Mouse (Mus musculus) large intestine, adult 2 months (tissue): ENCODE measurements at regions not wholly inside any gene's neighbourhood (a gene's known extent, or its start where the extent isn't known, plus 50 kb on each side); places are given as distances from the start of the nearest gene placed in this dataset.

ENCODE experiments used
- DNase-seq: peaks from one replicate; pipeline ENCODE4 v3.0.0-alpha.2; 2012; ENCODE audit warnings: low read depth, low spot score
- WGBS: fragments of 180-500 bp; shearing (Covaris S2); methylation state at CpG from one replicate; pipeline ENCODE4 v1.1.7; 2018; 5-methylcytosine and 5-hydroxymethylcytosine counted together

DNA sequence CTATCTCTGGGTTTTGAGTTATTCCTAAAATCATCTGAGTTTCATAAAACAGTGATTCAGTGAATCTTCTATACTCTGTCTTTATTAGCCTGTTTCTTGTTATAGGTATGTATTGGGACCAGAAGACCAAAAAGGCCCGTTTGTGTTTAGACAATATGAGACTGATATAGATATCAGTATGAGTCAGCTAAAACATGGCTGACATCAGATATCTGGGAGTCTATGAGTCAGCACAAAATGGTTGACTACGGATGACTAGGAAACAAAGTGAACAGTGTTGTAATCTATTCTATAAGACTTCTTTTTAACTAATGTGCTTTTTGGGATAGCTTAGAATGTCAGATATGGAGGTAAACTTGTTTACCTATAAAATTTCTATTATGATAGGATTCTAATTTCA, 305.2 kb upstream of the Epha4 start:
- DNase-seq = no peak

DNA sequence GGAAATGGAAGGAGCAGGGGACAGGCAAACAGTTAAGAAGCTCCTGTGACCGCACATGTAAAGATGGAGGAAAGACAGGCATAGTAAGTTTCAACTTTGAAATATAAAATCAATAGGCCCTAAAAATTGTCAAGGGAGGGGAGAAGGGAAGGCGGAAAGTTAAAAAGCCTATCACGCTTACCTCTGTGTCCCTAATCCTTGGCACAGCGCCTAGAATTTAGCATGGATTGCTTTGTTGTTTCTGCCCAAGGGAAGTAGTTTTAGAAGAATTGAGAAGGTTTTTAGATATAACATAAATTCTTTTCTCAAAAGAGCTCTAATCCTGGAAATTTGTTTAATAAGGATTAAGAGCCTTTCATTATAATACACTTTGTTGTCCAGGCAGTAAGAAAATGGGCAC, 300.6 kb upstream of the Epha4 start:
- DNase-seq = no peak
- WGBS = 81% methylated on average over 4 of the region's 4 CpGs

More for the DNA sequence above, 305.2 kb upstream of the Epha4 start:
- 75% methylated on average over 2 of the region's 2 CpGs for WGBS

DNA sequence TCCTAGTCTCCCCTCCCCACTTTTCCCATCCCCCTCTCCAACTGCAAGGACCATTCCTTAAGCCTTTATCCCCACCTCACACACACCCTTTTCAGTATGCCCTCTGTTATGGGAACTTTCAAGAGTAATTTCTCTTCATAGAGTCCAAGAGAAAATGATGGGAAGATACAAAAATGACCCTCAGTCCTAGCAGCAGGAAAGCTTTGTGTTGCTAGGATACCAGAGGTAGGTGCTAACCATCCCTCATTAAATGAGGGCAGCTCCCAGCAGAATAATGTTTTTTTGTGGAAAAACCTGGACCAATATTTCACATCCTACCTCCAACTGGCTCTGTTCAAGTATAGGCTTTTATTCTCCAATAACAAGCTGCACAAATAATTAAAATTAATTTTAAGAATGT, 296.7 kb upstream of the Epha4 start:
- no peak for DNase-seq

DNA sequence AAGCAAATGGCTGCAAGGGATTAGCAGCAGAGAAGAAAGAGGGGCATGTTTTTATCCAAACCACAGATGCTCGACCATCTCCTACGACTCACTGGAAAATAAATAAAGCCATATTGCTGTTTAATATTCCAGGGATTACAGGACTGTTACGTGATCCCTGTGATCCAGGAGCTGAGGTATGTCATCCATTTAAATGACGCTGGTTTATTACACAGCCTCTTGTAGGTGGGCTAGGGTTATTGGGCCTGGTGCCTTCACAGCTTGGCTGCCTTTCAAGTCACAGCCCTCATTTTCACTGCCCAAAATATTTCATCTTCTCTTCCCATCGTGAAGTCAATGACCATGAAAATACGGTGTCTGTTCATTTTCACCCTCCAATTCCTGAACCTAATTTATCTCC, 276.1 kb upstream of the Epha4 start:
- WGBS = 63% methylated on average over 6 of the region's 6 CpGs

DNA sequence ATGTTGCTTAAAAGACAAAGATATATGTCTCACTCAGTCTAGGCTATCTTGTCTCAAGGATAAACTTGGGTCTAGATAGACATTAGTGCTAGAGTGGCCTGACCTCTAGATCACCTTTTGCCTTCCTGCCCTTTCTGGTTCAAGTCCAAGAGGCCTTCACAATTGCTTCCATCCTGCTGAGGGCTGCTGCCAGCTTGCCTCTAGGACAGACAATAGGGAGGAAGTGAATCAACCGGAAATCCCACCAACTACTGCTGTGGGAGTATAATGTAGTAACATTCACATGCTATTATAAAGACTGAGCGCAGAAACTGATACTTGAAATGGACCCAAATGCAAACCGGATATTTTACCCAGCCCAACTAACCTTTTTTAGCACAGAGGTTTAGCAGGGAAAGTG, 239.4 kb upstream of the Epha4 start:
- no peak for DNase-seq
- 89% methylated on average over 3 of the region's 3 CpGs for WGBS

More for the DNA sequence above, 276.1 kb upstream of the Epha4 start:
- no peak for DNase-seq

- DNase-seq = no peak
- WGBS = 61% methylated on average over 2 of the region's 2 CpGs
Measured at GRCm38 (mm10) chr1:77748483-77749465, 233.9 kb upstream of the Epha4 start.

DNA sequence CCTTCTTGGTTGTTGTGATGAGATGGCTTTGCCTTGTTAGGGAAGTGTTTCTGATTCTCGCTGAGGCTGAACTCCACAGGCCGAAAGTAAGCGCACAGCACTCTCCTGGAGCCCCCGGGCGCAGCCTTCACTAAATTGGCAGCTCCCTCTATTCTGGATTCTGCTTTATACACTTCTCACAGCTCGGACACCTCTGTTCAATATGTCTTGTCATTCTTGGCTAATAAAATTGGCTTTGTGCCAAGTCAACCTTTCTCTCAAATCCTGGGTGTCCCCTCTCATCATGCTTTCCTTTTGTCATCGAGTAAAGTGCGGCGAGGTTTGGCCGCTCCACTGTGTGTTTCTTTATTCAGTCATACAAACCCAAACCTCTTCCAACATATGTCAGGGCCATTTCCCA, 217.2 kb upstream of the Epha4 start:
- DNase-seq = no peak
- 86% methylated on average over 10 of the region's 10 CpGs for WGBS

DNA sequence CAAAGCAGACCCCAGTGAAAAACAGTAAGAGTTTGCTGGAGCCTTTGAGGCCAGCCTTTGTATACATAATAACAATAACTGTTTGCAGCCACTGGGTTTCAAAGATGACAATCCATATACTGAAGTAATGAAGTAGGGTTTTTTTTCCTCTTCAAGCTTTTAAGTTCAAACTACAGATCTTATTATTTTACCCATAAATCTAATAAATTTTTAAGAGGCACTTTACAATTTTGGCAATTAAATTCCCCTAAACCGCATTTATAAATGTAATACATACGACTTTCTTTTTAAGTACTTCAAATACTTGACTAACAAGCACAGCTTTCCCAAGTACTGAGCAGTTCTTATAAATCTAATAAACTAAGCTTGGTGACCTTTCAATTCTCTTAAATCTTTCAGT, 212.7 kb upstream of the Epha4 start:
- WGBS = 63% methylated on average over 2 of the region's 2 CpGs
- DNase-seq = no peak

DNA sequence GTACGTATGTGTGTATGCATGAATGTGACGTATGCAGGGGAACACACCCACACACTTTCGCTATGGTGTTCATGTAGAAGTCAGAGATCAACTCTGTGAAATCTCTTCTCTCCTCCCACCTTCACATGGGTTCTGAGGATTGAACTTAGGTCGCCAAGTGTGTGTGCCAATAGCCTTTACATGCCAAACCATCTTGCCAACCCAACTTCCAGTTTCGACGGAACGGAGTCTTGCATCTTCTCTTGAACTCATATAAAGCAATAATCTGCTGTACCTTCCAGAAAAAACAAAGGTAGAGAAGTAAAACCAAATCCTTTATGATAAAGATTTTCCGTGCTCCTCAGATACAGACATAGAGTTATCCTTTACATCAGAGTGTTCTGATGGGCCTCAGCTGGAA, 208.4 kb upstream of the Epha4 start:
- 86% methylated on average over 8 of the region's 8 CpGs for WGBS
- no peak for DNase-seq

- WGBS = 93% methylated on average over 1 of the region's 1 CpGs
- DNase-seq = no peak
Measured at GRCm38 (mm10) chr1:77720859-77721258, 206.0 kb upstream of the Epha4 start.

DNA sequence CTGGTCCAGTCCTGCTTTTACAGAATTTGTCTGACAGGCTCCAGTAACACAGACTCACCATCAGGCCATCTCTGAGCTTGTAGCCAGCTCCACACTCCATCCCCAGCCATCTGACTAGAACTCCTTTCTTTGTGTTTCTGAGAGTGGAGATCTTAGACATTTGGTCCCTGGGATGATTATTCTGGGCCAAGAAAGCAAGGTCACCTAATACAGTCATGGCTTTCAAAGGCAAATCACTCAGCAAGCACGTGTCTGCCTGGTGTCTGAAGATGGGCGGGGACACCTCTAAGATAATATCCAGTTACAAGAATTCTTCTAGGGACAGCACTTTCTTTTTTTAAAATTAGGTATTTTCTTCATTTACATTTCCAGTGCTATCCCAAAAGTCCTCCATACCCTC, 198.1 kb upstream of the Epha4 start:
- WGBS = 62% methylated on average over 2 of the region's 2 CpGs
- no peak for DNase-seq

GRCm38 (mm10) chr1:77708202-77709020, 193.5 kb upstream of the Epha4 start:
- WGBS = 47% methylated on average over 14 of the region's 14 CpGs

GRCm38 (mm10) chr1:77695228-77696018, 180.5 kb upstream of the Epha4 start:
- 19% methylated on average over 3 of the region's 3 CpGs for WGBS
- no peak for DNase-seq

More at GRCm38 (mm10) chr1:77708202-77709020, 193.5 kb upstream of the Epha4 start:
- no peak for DNase-seq

GRCm38 (mm10) chr1:77663345-77663744, 148.5 kb upstream of the Epha4 start:
- WGBS = 77% methylated on average over 7 of the region's 7 CpGs
- DNase-seq = no peak

- DNase-seq = no peak
Measured at GRCm38 (mm10) chr1:77660436-77660835, 145.5 kb upstream of the Epha4 start.

- no peak for DNase-seq
- WGBS = 79% methylated on average over 3 of the region's 3 CpGs
Measured at GRCm38 (mm10) chr1:77637025-77637424, 122.1 kb upstream of the Epha4 start.

DNA sequence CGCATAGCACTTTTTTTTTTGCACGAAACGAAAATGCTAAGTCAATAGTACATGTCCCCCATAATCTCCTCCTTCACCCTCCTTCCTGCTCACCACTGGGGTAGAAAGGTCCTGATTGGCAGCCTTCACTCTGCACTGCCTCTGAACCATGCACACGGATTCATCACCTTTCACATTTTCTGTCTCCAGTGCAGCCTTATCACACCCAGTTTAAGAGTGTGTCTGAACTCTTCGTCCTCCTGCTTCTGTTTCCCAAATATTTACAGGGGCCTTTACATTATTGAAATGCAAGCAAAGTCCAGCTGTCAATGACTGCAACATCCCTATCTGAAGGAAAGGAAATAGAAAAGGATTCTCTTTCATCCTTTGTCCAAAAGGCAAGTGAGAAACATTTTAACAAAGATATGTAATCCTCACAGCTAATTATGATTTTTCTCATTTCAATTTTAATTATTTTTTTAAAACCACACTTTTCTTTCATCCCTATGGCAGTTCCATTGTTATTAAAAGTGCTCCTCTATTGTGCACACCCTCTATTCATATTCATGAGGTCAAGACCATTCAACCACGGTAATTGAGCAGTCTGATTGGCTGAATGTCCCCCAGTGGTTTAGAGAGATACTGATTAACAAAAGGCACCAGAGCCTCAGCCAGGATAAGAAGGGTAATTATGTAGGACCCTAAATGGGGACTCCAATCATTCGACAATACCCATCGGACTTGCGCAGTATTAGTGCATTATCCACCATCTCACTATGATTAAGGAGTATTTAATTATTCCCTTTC, 114.8 kb upstream of the Epha4 start:
- DNase-seq = no peak
- WGBS = 52% methylated on average over 9 of the region's 9 CpGs

DNA sequence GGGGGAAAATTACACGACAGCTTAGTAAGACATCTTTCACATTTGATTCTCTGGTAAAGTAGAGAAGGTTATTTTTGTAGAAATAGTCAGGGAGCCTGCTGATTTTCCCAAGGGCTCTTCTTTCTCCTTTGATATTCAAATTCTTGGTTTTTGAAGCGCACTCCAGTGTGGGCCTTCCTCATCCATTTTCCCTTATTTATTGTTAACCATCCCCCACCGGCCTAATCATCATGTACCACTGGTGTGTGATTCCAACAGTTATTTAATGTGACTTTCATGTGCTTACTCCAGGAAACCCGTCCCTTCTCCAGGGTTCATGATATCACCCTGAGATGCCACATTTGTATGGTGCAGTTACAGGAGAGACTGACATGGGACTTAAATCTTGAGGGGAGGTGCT, 114.0 kb upstream of the Epha4 start:
- DNase-seq = no peak
- 84% methylated on average over 4 of the region's 4 CpGs for WGBS

DNA sequence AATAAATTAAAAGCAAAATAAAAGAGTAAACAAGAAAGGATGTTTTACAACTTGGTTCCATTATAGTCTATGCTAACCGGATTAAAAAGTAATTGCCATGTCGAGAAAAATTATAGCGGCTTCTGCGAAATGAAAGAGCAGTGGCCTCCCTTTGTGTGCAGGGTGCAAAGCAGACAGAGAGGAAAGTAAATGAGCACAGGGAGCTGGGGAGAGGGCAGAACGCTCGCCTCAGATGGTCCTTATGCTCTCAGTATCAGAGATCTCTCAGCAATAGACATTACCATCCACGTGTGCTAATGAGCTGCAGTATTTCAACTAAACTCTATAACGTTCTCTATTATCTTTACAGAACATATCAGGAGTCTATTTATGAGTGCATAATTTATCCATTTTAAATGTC, 102.6 kb upstream of the Epha4 start:
- no peak for DNase-seq
- WGBS = 75% methylated on average over 8 of the region's 8 CpGs
